Mouse (Mus musculus) gastrocnemius, postnatal 25 days (tissue): Measurements from ENCODE around the gene Zfp708. TPM values are rescaled to one million over a fixed set of nuclear protein-coding genes. Genes with fewer than 3 reads are reported as not detected.

ENCODE experiments used
- total RNA-seq, 2 experiments: library from RNA; stranded (reverse); gene quantifications; 1 replicate in 1 of 2; 2 replicates in 1 of 2; pipeline ENCODE4 v1.2.3; 2021

Zfp708 gene
- total RNA-seq, 2 experiments from 2014 or later = 0.32 to 1.3 TPM

Other genes starting within 250 kb of the Zfp708 start
- under 1 TPM; 0.67 to 0.92 TPM for gene Gm10767, start 193.1 kb downstream of the Zfp708 start, total RNA-seq
- gene Zfp712, start 36.8 kb downstream of the Zfp708 start, total RNA-seq = under 1 TPM; 0.94 to 0.95 TPM
- 1 to 10 TPM; 2.1 to 3.3 TPM for gene Gm28557, start 10.6 kb upstream of the Zfp708 start, total RNA-seq
- gene Rslcan18, start 18.3 kb upstream of the Zfp708 start, total RNA-seq = under 1 TPM; 0.46 to 0.51 TPM
- gene Zfp759, start 23.7 kb upstream of the Zfp708 start, total RNA-seq = 1 to 10 TPM; 4.1 to 4.3 TPM
- 1 to 10 TPM; 1.8 to 1.9 TPM for gene Rsl1, start 75.2 kb upstream of the Zfp708 start, total RNA-seq
- gene Zfp455, start 96.5 kb upstream of the Zfp708 start, total RNA-seq = under 1 TPM; 0.43 to 0.49 TPM
- 1 to 10 TPM; 1.0 to 1.1 TPM for gene Zfp458, start 180.5 kb upstream of the Zfp708 start, total RNA-seq
- 1 to 10 TPM; 3.3 to 4.3 TPM for gene Zfp457, start 208.5 kb upstream of the Zfp708 start, total RNA-seq
- 1 to 10 TPM; 1.7 TPM for gene Zfp595, start 234.6 kb upstream of the Zfp708 start, total RNA-seq